Mouse (Mus musculus) inflammation-experienced regulatory T-cells, adult 6 months (primary cell): Measurements from ENCODE around the gene Olfr524. TPM values are rescaled to one million over a fixed set of nuclear protein-coding genes. Genes with fewer than 3 reads are reported as not detected.

Source experiments
- ATAC-seq: one replicate; pipeline ENCODE4 v1.8.0; 2017
- polyA plus RNA-seq, 3 experiments: library from polyadenylated mRNA; unstranded; fragments of 100-300 nt; shearing (Covaris generic); gene quantifications; one replicate each; pipeline ENCODE4 v1.2.1; 2017

Olfr524 gene
- polyA plus RNA-seq: under 1 TPM in 1 of 3 experiments, not detected in 2; 0.13 TPM

- no peak for ATAC-seq
These were observed at the start of gene Olfr524 for GRCm38 (mm10) chr7:140205864-140206263. TSS of gene Olfr524 (minus strand) at chr7:140205964.

DNA sequence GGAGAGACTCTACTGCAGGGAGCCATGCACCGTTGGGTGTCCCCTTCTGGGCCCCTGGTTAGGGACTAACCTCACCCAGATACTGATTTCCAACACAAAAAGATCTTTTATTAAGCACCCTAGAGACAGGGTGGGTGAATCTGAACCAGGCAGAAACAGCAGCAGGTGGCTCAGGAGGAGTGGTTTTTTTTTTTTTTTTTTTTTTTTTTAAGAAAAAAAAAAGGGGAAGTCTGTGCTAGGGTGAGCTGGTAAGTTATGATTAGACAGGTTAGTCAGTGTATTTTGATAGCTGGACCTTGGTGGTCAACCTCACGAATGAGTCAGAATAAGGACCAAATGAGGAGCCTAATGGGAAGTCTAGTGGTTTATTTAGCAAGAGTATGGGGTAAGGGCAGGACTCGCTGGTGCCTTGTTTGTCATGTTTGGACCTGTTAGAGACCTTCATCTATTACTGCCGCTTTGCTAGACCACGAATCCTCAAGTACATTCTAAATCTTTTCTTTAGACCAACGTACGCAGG lies 48.1 kb upstream of the Olfr524 start:
- no peak for ATAC-seq

GRCm38 (mm10) chr7:140247216-140247615 lies 41.5 kb upstream of the Olfr524 start, which contains the start of gene 5830411N06Rik:
TSS of gene 5830411N06Rik (plus strand) at chr7:140247284.
- ATAC-seq: no peak

DNA sequence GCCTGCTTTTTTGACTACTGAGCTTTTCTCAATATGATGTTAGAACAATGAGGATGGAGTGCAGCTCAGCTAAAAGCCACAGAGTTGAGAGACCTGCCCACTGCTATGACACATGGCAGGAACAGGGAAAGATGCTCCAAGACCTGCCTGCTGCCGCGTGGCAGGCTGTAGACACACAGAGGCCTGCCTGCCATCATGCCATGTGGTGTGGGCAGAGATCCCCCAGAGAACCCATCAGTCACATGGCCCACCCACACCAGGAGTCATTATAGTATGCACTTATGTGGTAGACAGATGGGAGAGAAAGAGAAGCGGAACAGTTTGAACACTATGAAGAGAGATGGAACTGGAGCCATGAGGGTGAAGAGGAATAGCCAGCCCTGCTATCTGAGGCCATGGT lies 27.9 kb upstream of the Olfr524 start:
- ATAC-seq: no peak

- no peak for ATAC-seq
These were observed 25.3 kb upstream of the Olfr524 start for GRCm38 (mm10) chr7:140231026-140231425.

DNA sequence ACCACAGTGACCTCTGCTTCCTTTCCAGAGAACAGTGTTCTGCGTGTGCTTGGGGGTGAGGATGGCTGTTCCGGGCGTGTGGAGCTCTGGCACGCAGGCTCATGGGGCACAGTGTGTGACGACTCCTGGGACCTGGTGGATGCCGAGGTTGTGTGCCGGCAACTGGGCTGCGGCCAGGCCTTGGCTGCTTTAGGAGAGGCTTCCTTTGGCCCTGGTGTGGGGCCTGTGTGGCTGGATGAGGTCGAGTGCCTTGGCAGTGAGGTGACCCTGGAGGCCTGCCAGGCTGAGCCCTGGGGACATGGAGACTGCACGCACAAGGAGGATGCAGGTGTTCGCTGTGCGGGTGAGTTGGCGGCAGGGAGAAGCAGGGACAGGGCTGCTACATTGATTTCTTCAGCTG lies 22.7 kb upstream of the Olfr524 start:
- ATAC-seq: no peak

GRCm38 (mm10) chr7:140224209-140224608 lies 18.4 kb upstream of the Olfr524 start:
- no peak for ATAC-seq

GRCm38 (mm10) chr7:140220375-140220774 lies 14.6 kb upstream of the Olfr524 start:
- no peak for ATAC-seq

GRCm38 (mm10) chr7:140219268-140219667 lies 13.5 kb upstream of the Olfr524 start:
- no peak for ATAC-seq

- no peak for ATAC-seq
These were observed 12.2 kb upstream of the Olfr524 start, which contains the start of gene Cd163l1 for GRCm38 (mm10) chr7:140217967-140218366. TSS of gene Cd163l1 (plus strand) at chr7:140218267.

- ATAC-seq: peak; percentile 56
These were observed 8.1 kb upstream of the Olfr524 start for GRCm38 (mm10) chr7:140213841-140214240.

DNA sequence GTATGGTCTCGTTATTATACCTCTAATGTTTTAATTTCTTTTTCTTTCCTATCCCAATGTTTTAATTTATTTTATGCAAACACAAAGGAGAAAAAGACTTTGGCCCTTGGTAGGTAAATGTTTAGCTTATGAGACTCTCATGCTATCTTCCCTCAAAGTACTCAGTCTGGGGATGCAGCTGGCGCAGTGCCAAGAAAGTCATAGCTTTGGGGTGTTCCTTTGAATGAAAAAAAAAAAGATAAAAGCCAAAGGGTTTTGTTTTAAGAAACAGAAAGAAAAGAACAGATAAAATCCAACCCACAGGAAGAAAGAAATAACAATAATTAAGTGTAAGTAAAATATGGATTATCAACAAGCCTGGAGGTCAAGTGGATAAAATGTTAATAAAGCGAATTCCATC lies 2.9 kb upstream of the Olfr524 start:
- no peak for ATAC-seq

- ATAC-seq: peak; percentile 74
These were observed 2.4 kb upstream of the Olfr524 start for GRCm38 (mm10) chr7:140208153-140208552.

- ATAC-seq: peak; percentile 43
These were observed 1.1 kb upstream of the Olfr524 start for GRCm38 (mm10) chr7:140206904-140207303.

DNA sequence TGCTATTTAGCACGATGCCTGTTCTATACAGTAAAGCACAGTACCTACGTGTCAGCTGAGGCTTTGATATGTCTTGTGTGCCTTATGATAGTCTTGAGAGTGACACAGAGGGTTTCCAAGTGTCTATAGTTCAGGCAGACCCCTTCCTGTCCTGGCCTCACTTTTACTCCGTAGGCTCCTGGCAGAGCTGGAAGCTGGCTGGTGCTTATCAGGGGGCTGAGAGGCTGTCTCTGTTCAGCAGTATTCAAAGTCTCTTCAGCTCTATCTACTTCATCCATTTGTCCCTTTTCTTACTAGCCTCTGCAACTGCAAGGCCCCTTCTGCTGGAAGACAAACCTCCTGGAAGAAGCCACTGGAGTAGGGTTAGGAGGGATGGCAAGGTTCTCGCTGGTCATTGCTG lies 4.7 kb downstream of the Olfr524 start:
- no peak for ATAC-seq

DNA sequence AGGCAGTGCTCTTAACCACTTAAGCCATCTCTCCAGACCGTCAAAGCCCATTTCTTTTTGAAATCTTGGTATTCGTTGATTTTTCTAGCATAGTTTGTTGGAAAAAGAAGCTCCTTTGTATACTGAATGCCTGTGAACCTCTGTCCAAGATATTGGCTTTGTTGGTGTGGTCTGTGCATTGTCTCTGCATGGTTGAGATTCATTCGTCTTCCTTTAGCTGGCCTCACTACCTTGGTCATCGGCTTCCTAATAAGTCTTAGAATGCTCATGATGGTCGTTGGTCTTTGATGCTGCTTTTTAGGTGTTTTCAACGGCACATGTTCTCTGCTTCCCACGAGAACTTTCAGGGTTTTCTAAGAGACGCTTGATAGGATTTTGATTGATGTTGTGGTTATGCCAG lies 9.8 kb downstream of the Olfr524 start:
- no peak for ATAC-seq

DNA sequence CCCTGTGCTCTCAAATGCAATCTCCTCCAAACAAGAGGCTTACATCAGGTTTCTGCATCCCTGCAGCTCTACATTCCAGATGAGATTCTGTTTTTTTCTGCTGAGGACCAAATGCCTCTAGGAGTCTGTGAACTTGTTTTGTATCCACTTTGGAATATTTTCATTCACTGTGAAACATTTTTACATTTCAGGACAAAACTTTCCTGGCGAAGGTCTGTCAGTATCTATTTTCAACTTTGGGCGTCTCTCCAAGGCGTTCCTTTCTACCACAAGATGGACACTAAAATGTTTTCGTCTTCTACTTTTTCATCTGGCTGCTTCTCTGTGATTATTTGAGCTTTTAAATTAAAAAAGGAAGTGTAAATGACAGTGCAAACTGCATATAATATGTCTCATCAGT lies 11.7 kb downstream of the Olfr524 start:
- ATAC-seq: no peak

DNA sequence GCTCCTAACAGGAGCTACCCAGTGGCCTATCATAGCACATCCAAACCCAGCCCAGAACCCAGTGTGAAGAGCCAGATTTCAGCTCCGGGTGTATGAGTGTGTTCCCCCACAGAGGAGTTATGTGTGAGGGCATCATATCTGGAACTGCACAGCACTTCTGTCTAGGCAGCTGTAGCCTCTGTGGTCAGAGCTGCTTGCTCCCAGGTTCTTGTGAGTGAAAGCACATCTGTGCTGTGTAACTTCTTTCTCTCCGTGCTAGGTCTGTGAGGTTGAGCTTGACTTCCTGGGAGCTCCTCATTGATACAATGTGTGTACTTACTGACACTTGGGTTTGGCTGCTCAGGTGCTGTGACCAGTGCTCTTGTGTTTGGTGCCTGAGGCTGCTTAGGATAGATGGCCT lies 12.9 kb downstream of the Olfr524 start:
- ATAC-seq: no peak

- ATAC-seq: no peak
These were observed 13.3 kb downstream of the Olfr524 start for GRCm38 (mm10) chr7:140192445-140192844.

GRCm38 (mm10) chr7:140190435-140190834 lies 15.3 kb downstream of the Olfr524 start:
- no peak for ATAC-seq

DNA sequence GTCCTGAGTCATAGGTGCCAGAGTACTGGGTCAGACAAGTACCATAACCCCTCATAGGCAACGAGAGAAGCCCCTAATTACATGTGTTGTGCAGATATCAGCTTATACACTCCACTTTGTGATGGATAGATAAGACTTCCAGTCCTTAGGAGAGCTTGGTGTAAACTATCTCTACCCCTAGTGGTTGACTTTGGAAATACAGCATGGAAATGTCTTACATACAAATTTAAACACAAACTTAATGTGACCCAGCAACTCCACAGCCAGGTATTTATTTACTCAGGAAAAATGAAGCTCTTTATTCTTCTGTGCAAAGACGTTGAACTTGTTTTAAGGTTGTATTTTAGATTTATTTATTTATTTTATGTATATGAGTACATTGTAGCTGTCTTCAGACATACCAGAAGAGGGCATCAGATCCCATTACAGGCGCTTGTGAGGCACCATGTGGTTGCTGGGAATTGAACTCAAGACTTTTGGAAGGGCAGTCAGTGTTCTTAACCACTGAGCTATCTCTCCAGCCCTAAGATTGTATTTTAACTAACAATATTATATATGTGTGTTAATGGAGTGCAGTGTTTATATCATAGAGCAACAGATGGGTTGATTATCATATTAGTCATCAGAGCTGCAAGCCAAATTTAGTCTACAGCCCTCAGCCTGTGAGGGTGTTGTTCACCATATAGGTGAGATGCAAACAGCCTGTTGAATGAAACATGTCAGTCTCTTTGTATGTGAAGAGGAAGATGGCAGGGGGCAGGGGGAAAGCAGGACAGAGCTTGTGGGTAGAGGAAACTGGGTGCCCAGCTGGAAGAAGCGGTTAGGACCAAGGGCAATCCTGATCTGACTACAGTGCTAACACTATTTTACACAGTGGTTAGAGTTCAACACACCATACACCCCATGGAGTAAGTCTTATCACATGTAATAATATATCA lies 17.1 kb downstream of the Olfr524 start:
- no peak for ATAC-seq

DNA sequence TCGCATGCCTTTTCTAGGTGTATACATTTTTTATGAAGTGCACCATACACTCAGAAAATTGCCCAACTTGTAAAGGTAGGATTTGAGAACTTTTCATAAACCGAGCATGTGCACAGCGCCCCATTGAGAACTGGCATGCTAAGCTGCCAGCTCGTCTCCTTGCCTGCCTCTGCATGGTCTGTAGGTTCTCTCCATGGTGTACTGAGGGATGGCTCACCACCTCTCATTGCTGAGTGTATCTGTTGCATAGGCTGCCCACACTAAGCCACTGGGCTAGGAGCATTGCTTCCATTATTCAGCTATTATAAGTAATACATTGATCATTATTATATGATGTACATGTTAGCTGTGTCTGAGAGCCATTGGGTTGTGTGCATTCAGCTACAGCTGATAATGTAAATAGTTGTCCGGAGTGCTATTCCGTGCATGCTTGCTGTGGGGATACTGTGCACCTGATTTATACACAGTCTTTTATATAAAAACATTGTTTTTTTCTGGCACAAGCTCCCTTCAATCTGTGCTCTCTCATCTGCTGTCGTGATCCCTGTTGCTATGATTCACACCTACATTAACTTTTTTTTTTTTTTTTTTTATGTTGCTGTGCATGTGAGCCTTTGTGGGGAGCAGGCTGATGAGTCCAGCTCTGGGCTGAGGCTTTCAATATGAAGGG lies 17.9 kb downstream of the Olfr524 start:
- no peak for ATAC-seq
